Mouse (Mus musculus): Measurements from ENCODE around the gene Slain1. TPM values are rescaled to one million over a fixed set of nuclear protein-coding genes. Genes with fewer than 3 reads are reported as not detected.
A peak's percentile ranks its signal among the peaks of the same experiment; 100 is the strongest.

Gene Slain1
- polyA plus RNA-seq, 1 experiment, result 10.9 TPM

GRCm38 (mm10) chr14:103629639-103630364, 20.2 kb upstream of the Slain1 start:
- Histone ChIP-seq H3K27me3 (ENCODE audit: control insufficient read depth, insufficient read depth, low read length) (no peaks in the 10 kb centered on the region), H3K36me3 (ENCODE audit: control insufficient read depth, insufficient read depth, low read length) (no peaks in the 10 kb centered on the region), H3K4me1 (ENCODE audit: control insufficient read depth, insufficient read depth, low read length) (no peaks in the 10 kb centered on the region), H3K4me3 (ENCODE audit: control insufficient read depth, low read depth, low read length) (no peak overlapping the region), H3K27ac (ENCODE audit: control insufficient read depth, insufficient read depth, low read depth, low read length) (no peak overlapping the region)
- no peak for TF ChIP-seq POLR2A (IDR thresholded peaks at IDR 0.05; ENCODE audit: control insufficient read depth, low read depth, low read length)
- TF ChIP-seq CTCF (IDR thresholded peaks at IDR 0.05; ENCODE audit: control insufficient read depth, insufficient read depth, insufficient replicate concordance, low read depth, low read length), result no peak

GRCm38 (mm10) chr14:103630545-103630944, 19.5 kb upstream of the Slain1 start:
- no peak for TF ChIP-seq POLR2A (IDR thresholded peaks at IDR 0.05; ENCODE audit: control insufficient read depth, low read depth, low read length)
- peak; percentile 44; the same call in 1 of the 2 replicates for TF ChIP-seq CTCF (IDR thresholded peaks at IDR 0.05; ENCODE audit: control insufficient read depth, insufficient read depth, insufficient replicate concordance, low read depth, low read length)

GRCm38 (mm10) chr14:103643933-103644332, 6.1 kb upstream of the Slain1 start:
- Histone ChIP-seq H3K4me3 (ENCODE audit: control insufficient read depth, low read depth, low read length) (no peak overlapping the region), H3K36me3 (ENCODE audit: control insufficient read depth, insufficient read depth, low read length) (no peaks in the 10 kb centered on the region), H3K4me1 (ENCODE audit: control insufficient read depth, insufficient read depth, low read length) (no peaks in the 10 kb centered on the region), H3K27ac (ENCODE audit: control insufficient read depth, insufficient read depth, low read depth, low read length) (no peak overlapping the region), H3K27me3 (ENCODE audit: control insufficient read depth, insufficient read depth, low read length) (no peaks in the 10 kb centered on the region)
- TF ChIP-seq POLR2A (IDR thresholded peaks at IDR 0.05; ENCODE audit: control insufficient read depth, low read depth, low read length) (no peak), CTCF (IDR thresholded peaks at IDR 0.05; ENCODE audit: control insufficient read depth, insufficient read depth, insufficient replicate concordance, low read depth, low read length) (no peak)

More at GRCm38 (mm10) chr14:103630545-103630944, 19.5 kb upstream of the Slain1 start:
- Histone ChIP-seq H3K4me1 (ENCODE audit: control insufficient read depth, insufficient read depth, low read length) (no peaks in the 10 kb centered on the region), H3K4me3 (ENCODE audit: control insufficient read depth, low read depth, low read length) (no peak overlapping the region), H3K27me3 (ENCODE audit: control insufficient read depth, insufficient read depth, low read length) (no peaks in the 10 kb centered on the region), H3K36me3 (ENCODE audit: control insufficient read depth, insufficient read depth, low read length) (no peaks in the 10 kb centered on the region), H3K27ac (ENCODE audit: control insufficient read depth, insufficient read depth, low read depth, low read length) (no peak overlapping the region)

- no peaks in the 10 kb centered on the region for H3K36me3 ChIP-seq (ENCODE audit: control insufficient read depth, insufficient read depth, low read length)
- no peaks in the 10 kb centered on the region; the same call in 1 of the 2 replicates for H3K27me3 ChIP-seq (ENCODE audit: control insufficient read depth, insufficient read depth, low read length)
- H3K4me3 ChIP-seq (ENCODE audit: control insufficient read depth, low read depth, low read length), result no peak overlapping the region
- peaks cover 6% of the 10 kb centered on the region for H3K4me1 ChIP-seq (ENCODE audit: control insufficient read depth, insufficient read depth, low read length)
- no peak for TF ChIP-seq POLR2A (IDR thresholded peaks at IDR 0.05; ENCODE audit: control insufficient read depth, low read depth, low read length)
- TF ChIP-seq CTCF (IDR thresholded peaks at IDR 0.05; ENCODE audit: control insufficient read depth, insufficient read depth, insufficient replicate concordance, low read depth, low read length), result no peak
- H3K27ac ChIP-seq (ENCODE audit: control insufficient read depth, insufficient read depth, low read depth, low read length), result no peak overlapping the region
Measured at GRCm38 (mm10) chr14:103647981-103648380, 2.0 kb upstream of the Slain1 start.

GRCm38 (mm10) chr14:103648623-103649255, 1.3 kb upstream of the Slain1 start:
- Histone ChIP-seq H3K4me1 (ENCODE audit: control insufficient read depth, insufficient read depth, low read length) (peaks cover 6% of the 10 kb centered on the region), H3K36me3 (ENCODE audit: control insufficient read depth, insufficient read depth, low read length) (no peaks in the 10 kb centered on the region), H3K27me3 (ENCODE audit: control insufficient read depth, insufficient read depth, low read length) (no peaks in the 10 kb centered on the region; the same call in 1 of the 2 replicates), H3K27ac (ENCODE audit: control insufficient read depth, insufficient read depth, low read depth, low read length) (no peak overlapping the region), H3K4me3 (ENCODE audit: control insufficient read depth, low read depth, low read length) (no peak overlapping the region)
- TF ChIP-seq CTCF (IDR thresholded peaks at IDR 0.05; ENCODE audit: control insufficient read depth, insufficient read depth, insufficient replicate concordance, low read depth, low read length), result no peak

- Histone ChIP-seq H3K27ac (ENCODE audit: control insufficient read depth, insufficient read depth, low read depth, low read length) (no peak overlapping the region), H3K4me3 (ENCODE audit: control insufficient read depth, low read depth, low read length) (no peak overlapping the region), H3K36me3 (ENCODE audit: control insufficient read depth, insufficient read depth, low read length) (no peaks in the 10 kb centered on the region), H3K4me1 (ENCODE audit: control insufficient read depth, insufficient read depth, low read length) (peaks cover 6% of the 10 kb centered on the region), H3K27me3 (ENCODE audit: control insufficient read depth, insufficient read depth, low read length) (no peaks in the 10 kb centered on the region; the same call in 1 of the 2 replicates)
- TF ChIP-seq POLR2A (IDR thresholded peaks at IDR 0.05; ENCODE audit: control insufficient read depth, low read depth, low read length), result no peak
- no peak for TF ChIP-seq CTCF (IDR thresholded peaks at IDR 0.05; ENCODE audit: control insufficient read depth, insufficient read depth, insufficient replicate concordance, low read depth, low read length)
Measured at GRCm38 (mm10) chr14:103649302-103649701, 726 bp upstream of the Slain1 start.

GRCm38 (mm10) chr14:103650413-103651101, 529 bp downstream of the Slain1 start:
- peak overlapping the region; percentile 60 for H3K4me3 ChIP-seq (ENCODE audit: control insufficient read depth, low read depth, low read length)
- no peak overlapping the region for H3K27ac ChIP-seq (ENCODE audit: control insufficient read depth, insufficient read depth, low read depth, low read length)
- peaks cover 6% of the 10 kb centered on the region for H3K4me1 ChIP-seq (ENCODE audit: control insufficient read depth, insufficient read depth, low read length)
- TF ChIP-seq CTCF (IDR thresholded peaks at IDR 0.05; ENCODE audit: control insufficient read depth, insufficient read depth, insufficient replicate concordance, low read depth, low read length) (no peak), POLR2A (IDR thresholded peaks at IDR 0.05; ENCODE audit: control insufficient read depth, low read depth, low read length) (no peak)
- H3K27me3 ChIP-seq (ENCODE audit: control insufficient read depth, insufficient read depth, low read length), result no peaks in the 10 kb centered on the region; the same call in 1 of the 2 replicates
- no peaks in the 10 kb centered on the region for H3K36me3 ChIP-seq (ENCODE audit: control insufficient read depth, insufficient read depth, low read length)

All from testis, adult 2 months (tissue).